Mouse (Mus musculus) forebrain, embryonic 12.5 days (tissue): ENCODE results near the gene Flot2. TPM values are rescaled to one million over a fixed set of nuclear protein-coding genes. Genes with fewer than 3 reads are reported as not detected.

Experiments
- ATAC-seq: fragments of 200-750 bp; cut with Nextera tagmentation; 2 replicates; pipeline ENCODE4 v1.8.0; 2017; ENCODE audit warnings: moderate TSS enrichment; ENCODE audit not compliant: low FRiP score
- H3K27ac ChIP-seq: fragments of 300-500 bp; sonication (generic); 2 replicates; pipeline ENCODE4 v1.5.1; 2016; ENCODE audit warnings: mild to moderate bottlenecking
- H3K27me3 ChIP-seq: fragments of 300-500 bp; sonication (generic); 2 replicates; pipeline ENCODE4 v1.6.1; 2016; ENCODE audit warnings: mild to moderate bottlenecking
- H3K36me3 ChIP-seq: fragments of 300-500 bp; sonication (generic); replicated peaks from 2 replicates; pipeline ENCODE4 v1.6.1; 2016; ENCODE audit warnings: mild to moderate bottlenecking
- H3K4me1 ChIP-seq: fragments of 300-500 bp; sonication (generic); 2 replicates; pipeline ENCODE4 v1.6.1; 2016
- H3K4me2 ChIP-seq: fragments of 300-500 bp; sonication (generic); 2 replicates; pipeline ENCODE4 v1.6.1; 2016; ENCODE audit warnings: mild to moderate bottlenecking, moderate library complexity
- H3K4me3 ChIP-seq: fragments of 300-500 bp; sonication (generic); replicated peaks from 2 replicates; pipeline ENCODE4 v1.5.1; 2016; ENCODE audit warnings: mild to moderate bottlenecking
- H3K9ac ChIP-seq: fragments of 300-500 bp; sonication (generic); 2 replicates; pipeline ENCODE4 v1.6.1; 2016; ENCODE audit warnings: mild to moderate bottlenecking
- H3K9me3 ChIP-seq: fragments of 300-500 bp; sonication (generic); 2 replicates; pipeline ENCODE4 v1.6.1; 2016
- WGBS: fragments of 180-500 bp; shearing (Covaris S2); methylation state at CpG from one replicate; pipeline ENCODE4 v1.1.7; 2016; 5-methylcytosine and 5-hydroxymethylcytosine counted together
- polyA plus RNA-seq: library from polyadenylated mRNA; unstranded; fragments of >200 nt; fragmentation: Nextera tagmentation; extraction: Ambion mirVana; gene quantifications from 2 replicates; pipeline ENCODE4 v1.2.1, GENCODE M21; 2016

The Flot2 gene
- polyA plus RNA-seq, 1 experiment from 2014 or later = 68.5 TPM

GRCm38 (mm10) chr11:78067566-78067965 lies 29.8 kb downstream of the Flot2 start:
- H3K27ac ChIP-seq = no peak overlapping the region
- 76% methylated on average over 5 of the region's 5 CpGs for WGBS
- ATAC-seq = no peak

GRCm38 (mm10) chr11:78069130-78069529 lies 31.4 kb downstream of the Flot2 start:
- no peak overlapping the region for H3K27ac ChIP-seq
- H3K4me2 ChIP-seq = no peak overlapping the region
- 88% methylated on average over 5 of the region's 5 CpGs for WGBS
- H3K27me3 ChIP-seq = peaks cover 5% of the 10 kb centered on the region; the same call in 1 of the 2 replicates
- H3K36me3 ChIP-seq = peaks cover 25% of the 10 kb centered on the region
- H3K9ac ChIP-seq = no peak overlapping the region
- H3K9me3 ChIP-seq = no peaks in the 10 kb centered on the region
- H3K4me3 ChIP-seq = no peak overlapping the region
- no peaks in the 10 kb centered on the region for H3K4me1 ChIP-seq
- ATAC-seq = no peak

More at GRCm38 (mm10) chr11:78067566-78067965, 29.8 kb downstream of the Flot2 start:
- no peak overlapping the region for H3K4me3 ChIP-seq
- H3K9ac ChIP-seq = no peak overlapping the region
- H3K9me3 ChIP-seq = no peaks in the 10 kb centered on the region
- peaks cover 11% of the 10 kb centered on the region for H3K36me3 ChIP-seq
- H3K27me3 ChIP-seq = peaks cover 5% of the 10 kb centered on the region; the same call in 1 of the 2 replicates
- H3K4me2 ChIP-seq = no peak overlapping the region
- H3K4me1 ChIP-seq = no peaks in the 10 kb centered on the region

GRCm38 (mm10) chr11:78069646-78070045 lies 31.9 kb downstream of the Flot2 start:
- H3K27me3 ChIP-seq = peaks cover 5% of the 10 kb centered on the region; the same call in 1 of the 2 replicates
- no peaks in the 10 kb centered on the region for H3K9me3 ChIP-seq
- no peak overlapping the region for H3K4me3 ChIP-seq
- 83% methylated on average over 6 of the region's 6 CpGs for WGBS
- H3K4me1 ChIP-seq = no peaks in the 10 kb centered on the region
- H3K36me3 ChIP-seq = peaks cover 30% of the 10 kb centered on the region
- no peak overlapping the region for H3K9ac ChIP-seq
- ATAC-seq = no peak
- H3K4me2 ChIP-seq = no peak overlapping the region
- no peak overlapping the region for H3K27ac ChIP-seq

GRCm38 (mm10) chr11:78071938-78072337 lies 34.2 kb downstream of the Flot2 start:
- H3K9ac ChIP-seq = no peak overlapping the region
- H3K9me3 ChIP-seq = no peaks in the 10 kb centered on the region
- no peaks in the 10 kb centered on the region for H3K4me1 ChIP-seq
- no peak for ATAC-seq
- WGBS = 86% methylated on average over 5 of the region's 5 CpGs
- no peak overlapping the region for H3K4me2 ChIP-seq
- H3K4me3 ChIP-seq = no peak overlapping the region
- H3K27ac ChIP-seq = no peak overlapping the region
- no peaks in the 10 kb centered on the region for H3K27me3 ChIP-seq
- H3K36me3 ChIP-seq = peaks cover 51% of the 10 kb centered on the region

GRCm38 (mm10) chr11:78072425-78073130 lies 34.8 kb downstream of the Flot2 start:
- Histone ChIP-seq H3K9me3 (no peaks in the 10 kb centered on the region), H3K4me1 (no peaks in the 10 kb centered on the region), H3K27me3 (no peaks in the 10 kb centered on the region), H3K36me3 (peaks cover 57% of the 10 kb centered on the region), H3K27ac (no peak overlapping the region), H3K4me3 (no peak overlapping the region), H3K4me2 (no peak overlapping the region), H3K9ac (no peak overlapping the region)
- ATAC-seq = no peak
- 32% methylated on average over 6 of the region's 6 CpGs for WGBS

GRCm38 (mm10) chr11:78073577-78074276 lies 36.0 kb downstream of the Flot2 start:
- H3K27ac ChIP-seq = no peak overlapping the region
- H3K4me1 ChIP-seq = no peaks in the 10 kb centered on the region
- WGBS = 91% methylated on average over 9 of the region's 9 CpGs
- ATAC-seq = no peak
- H3K9ac ChIP-seq = no peak overlapping the region
- H3K27me3 ChIP-seq = no peaks in the 10 kb centered on the region
- no peak overlapping the region for H3K4me2 ChIP-seq
- peaks cover 62% of the 10 kb centered on the region for H3K36me3 ChIP-seq
- H3K9me3 ChIP-seq = no peaks in the 10 kb centered on the region
- no peak overlapping the region for H3K4me3 ChIP-seq

GRCm38 (mm10) chr11:78074277-78074652 lies 36.5 kb downstream of the Flot2 start:
- 92% methylated on average over 2 of the region's 2 CpGs for WGBS
- Histone ChIP-seq H3K27me3 (no peaks in the 10 kb centered on the region), H3K4me1 (peaks cover 4% of the 10 kb centered on the region), H3K9me3 (no peaks in the 10 kb centered on the region), H3K9ac (no peak overlapping the region), H3K36me3 (peaks cover 62% of the 10 kb centered on the region), H3K4me2 (no peak overlapping the region), H3K4me3 (no peak overlapping the region), H3K27ac (no peak overlapping the region)
- ATAC-seq = no peak

GRCm38 (mm10) chr11:78074666-78075065 lies 36.9 kb downstream of the Flot2 start:
- no peaks in the 10 kb centered on the region for H3K9me3 ChIP-seq
- no peaks in the 10 kb centered on the region for H3K27me3 ChIP-seq
- no peak overlapping the region for H3K4me3 ChIP-seq
- no peak overlapping the region for H3K27ac ChIP-seq
- no peak overlapping the region for H3K4me2 ChIP-seq
- peaks cover 62% of the 10 kb centered on the region for H3K36me3 ChIP-seq
- H3K9ac ChIP-seq = no peak overlapping the region
- 81% methylated on average over 4 of the region's 4 CpGs for WGBS
- no peak for ATAC-seq
- peaks cover 7% of the 10 kb centered on the region for H3K4me1 ChIP-seq

GRCm38 (mm10) chr11:78079961-78080921 lies 42.5 kb downstream of the Flot2 start, which contains the start of gene Eral1:
Eral1 (minus strand) TSS chr11:78080383.
- peak; percentile 91 for ATAC-seq
- H3K27me3 ChIP-seq = peaks cover 7% of the 10 kb centered on the region
- no peaks in the 10 kb centered on the region for H3K9me3 ChIP-seq
- peaks cover 15% of the 10 kb centered on the region for H3K4me1 ChIP-seq
- peak within 1 kb of the TSS; percentile 85 for H3K4me3 ChIP-seq
- peak within 1 kb of the TSS; percentile 73 for H3K4me2 ChIP-seq
- peak within 1 kb of the TSS; percentile 57 for H3K27ac ChIP-seq
- H3K36me3 ChIP-seq = peaks cover 26% of the 10 kb centered on the region
- 1% methylated on average over 42 of the region's 42 CpGs for WGBS
- H3K9ac ChIP-seq = peak within 1 kb of the TSS; percentile 75

- no peaks in the 10 kb centered on the region for H3K9me3 ChIP-seq
- H3K4me3 ChIP-seq = no peak overlapping the region
- no peak overlapping the region for H3K4me2 ChIP-seq
- H3K4me1 ChIP-seq = peaks cover 15% of the 10 kb centered on the region
- no peak overlapping the region for H3K9ac ChIP-seq
- WGBS = 62% methylated on average over 1 of the region's 1 CpGs
- no peak for ATAC-seq
- H3K27me3 ChIP-seq = peaks cover 7% of the 10 kb centered on the region
- H3K36me3 ChIP-seq = no peaks in the 10 kb centered on the region
- no peak overlapping the region for H3K27ac ChIP-seq
These were observed 45.9 kb downstream of the Flot2 start for GRCm38 (mm10) chr11:78083595-78083994.

GRCm38 (mm10) chr11:78086925-78087479 lies 49.3 kb downstream of the Flot2 start:
- Histone ChIP-seq H3K4me1 (no peaks in the 10 kb centered on the region), H3K27ac (no peak overlapping the region), H3K4me2 (no peak overlapping the region), H3K9me3 (no peaks in the 10 kb centered on the region), H3K36me3 (no peaks in the 10 kb centered on the region), H3K27me3 (peaks cover 12% of the 10 kb centered on the region), H3K9ac (no peak overlapping the region), H3K4me3 (no peak overlapping the region)
- no peak for ATAC-seq
- WGBS = 77% methylated on average over 4 of the region's 4 CpGs
